Mouse (Mus musculus) ovary, adult 18-20 months (tissue): ENCODE measurements around the gene Plpp4.

Experiments
- DNase-seq: peaks from one replicate; pipeline ENCODE4 v3.0.0; 2022; ENCODE audit warnings: low spot score, mixed read lengths

Plpp4 gene

GRCm38 (mm10) chr7:129301622-129302021 is 44.8 kb downstream of the Plpp4 start:
- no peak for DNase-seq

- DNase-seq = no peak
Measured at GRCm38 (mm10) chr7:129303356-129303755, 46.5 kb downstream of the Plpp4 start.

GRCm38 (mm10) chr7:129307042-129307825 is 50.4 kb downstream of the Plpp4 start:
- DNase-seq = no peak

DNA sequence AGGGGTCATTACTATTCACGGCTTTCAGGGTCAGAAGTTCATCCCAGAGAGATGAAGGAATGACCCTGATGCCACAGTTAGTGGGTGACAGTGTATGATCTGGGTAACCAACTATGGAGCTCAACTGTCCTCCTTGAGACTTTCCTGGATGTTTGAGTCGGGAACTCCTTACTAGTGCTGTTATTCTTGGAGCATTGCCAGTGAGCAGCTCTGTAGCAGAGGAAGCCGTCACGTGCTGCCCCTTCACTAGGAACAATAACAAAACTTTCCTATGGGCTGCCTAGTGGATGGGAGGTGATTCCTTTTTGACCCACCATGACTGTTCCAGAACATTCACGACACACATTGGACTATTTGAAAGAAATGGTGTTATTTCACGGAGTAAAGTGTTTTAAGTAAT is 51.8 kb downstream of the Plpp4 start:
- DNase-seq = no peak

DNA sequence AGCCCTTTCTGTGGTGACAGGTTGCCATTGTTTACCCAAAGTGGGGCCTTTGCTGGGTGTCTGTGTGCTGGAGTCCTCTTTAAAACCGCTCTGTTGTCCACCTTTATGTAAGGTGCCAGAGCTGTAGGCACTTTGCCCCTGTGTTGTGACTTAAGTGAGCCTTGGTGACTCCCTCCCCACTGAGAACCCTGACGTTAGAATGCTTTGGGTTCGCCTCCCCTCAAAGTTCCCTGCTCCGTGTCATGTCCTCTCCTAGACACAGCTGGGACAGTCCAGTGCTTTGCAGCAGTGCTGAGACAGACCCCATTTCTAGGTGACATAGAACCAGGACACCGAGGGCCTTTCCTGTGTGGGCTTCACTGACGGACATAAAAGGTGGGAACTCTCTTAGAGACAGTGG is 55.7 kb downstream of the Plpp4 start:
- DNase-seq = no peak

DNA sequence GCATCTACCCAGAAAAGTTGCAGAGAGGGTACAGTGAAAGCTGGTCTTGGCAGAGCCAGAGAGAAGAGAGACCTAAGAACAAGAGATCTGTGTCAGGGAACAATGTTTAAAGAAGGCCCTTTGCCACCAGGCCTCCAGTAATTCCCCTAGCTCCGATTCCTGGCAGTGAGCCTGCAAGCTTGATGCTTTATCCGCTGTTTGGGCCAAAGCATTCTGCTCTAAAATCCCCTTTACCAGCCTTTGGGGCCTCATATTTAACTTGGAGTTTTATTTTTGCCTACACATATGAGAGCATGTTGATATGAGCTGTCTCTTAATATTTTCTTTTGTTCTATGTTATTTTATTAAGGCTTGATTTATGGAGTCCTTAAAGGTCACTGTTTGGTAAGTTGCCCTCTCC is 57.1 kb downstream of the Plpp4 start:
- DNase-seq = no peak

DNA sequence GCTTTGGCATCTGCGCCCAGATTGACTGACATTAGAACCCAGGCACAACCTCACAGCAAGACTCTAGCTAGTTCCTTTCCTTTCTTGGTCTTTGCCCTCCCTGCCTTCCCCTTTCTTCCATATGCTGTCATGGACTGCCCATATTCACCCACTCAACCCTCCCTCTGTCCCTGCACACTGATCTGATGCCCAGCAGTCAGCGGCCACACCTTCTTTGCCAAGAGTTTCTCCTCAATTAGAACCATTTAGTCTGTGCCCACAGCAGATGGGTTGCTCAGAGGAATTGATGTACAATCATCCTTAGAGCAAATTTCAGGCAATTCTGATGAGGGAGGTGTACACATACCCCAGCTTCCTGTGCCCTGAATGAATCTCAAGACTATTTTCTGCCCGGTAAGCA is 83.3 kb downstream of the Plpp4 start:
- DNase-seq = no peak

- DNase-seq = no peak
Measured at GRCm38 (mm10) chr7:129355561-129355960, 98.7 kb downstream of the Plpp4 start.

DNA sequence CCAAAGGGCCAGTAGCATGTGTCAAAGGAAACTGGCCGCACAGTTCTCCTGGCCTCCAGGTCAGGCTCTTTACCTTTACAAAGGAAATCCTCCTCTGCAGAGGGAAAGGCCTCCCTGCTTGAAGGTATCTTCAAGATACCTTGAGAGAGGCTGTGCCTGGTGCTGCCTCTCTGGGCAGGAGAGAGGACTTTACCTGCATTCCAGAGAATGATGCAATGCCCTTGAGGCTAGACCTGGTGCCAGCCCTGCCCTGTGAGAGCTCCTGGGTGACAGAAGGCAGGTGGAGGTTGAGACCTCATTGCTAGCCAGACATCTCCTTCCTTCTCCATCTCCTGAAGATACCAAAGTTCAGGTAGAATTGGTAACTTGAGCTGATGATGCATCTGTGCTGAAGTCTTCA is 118.5 kb downstream of the Plpp4 start:
- DNase-seq = no peak

GRCm38 (mm10) chr7:129385149-129385548 is 128.3 kb downstream of the Plpp4 start:
- no peak for DNase-seq

- no peak for DNase-seq
Measured at GRCm38 (mm10) chr7:129392835-129393489, 136.1 kb downstream of the Plpp4 start.

DNA sequence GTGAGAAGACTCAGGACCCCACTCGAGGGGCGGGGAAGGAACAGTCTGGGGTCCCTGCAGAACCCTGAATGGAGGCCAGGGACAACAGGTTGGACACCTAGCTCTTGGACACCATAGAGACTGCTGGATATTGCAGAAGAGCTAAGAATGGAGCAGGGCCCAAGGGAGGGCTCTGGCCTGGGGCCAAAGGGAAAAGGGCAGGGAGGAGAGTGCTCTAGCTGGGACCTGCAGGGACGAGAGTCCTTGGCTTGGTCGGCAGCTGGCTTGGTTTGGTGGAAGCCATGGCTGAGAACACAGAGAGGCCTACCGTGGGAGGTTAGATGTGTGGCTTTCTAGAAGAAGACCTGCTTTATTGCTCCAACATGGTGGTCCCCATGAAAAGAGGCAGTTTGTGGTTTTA is 139.7 kb downstream of the Plpp4 start:
- no peak for DNase-seq

- DNase-seq = no peak
Measured at GRCm38 (mm10) chr7:129399071-129399470, 142.2 kb downstream of the Plpp4 start.

DNA sequence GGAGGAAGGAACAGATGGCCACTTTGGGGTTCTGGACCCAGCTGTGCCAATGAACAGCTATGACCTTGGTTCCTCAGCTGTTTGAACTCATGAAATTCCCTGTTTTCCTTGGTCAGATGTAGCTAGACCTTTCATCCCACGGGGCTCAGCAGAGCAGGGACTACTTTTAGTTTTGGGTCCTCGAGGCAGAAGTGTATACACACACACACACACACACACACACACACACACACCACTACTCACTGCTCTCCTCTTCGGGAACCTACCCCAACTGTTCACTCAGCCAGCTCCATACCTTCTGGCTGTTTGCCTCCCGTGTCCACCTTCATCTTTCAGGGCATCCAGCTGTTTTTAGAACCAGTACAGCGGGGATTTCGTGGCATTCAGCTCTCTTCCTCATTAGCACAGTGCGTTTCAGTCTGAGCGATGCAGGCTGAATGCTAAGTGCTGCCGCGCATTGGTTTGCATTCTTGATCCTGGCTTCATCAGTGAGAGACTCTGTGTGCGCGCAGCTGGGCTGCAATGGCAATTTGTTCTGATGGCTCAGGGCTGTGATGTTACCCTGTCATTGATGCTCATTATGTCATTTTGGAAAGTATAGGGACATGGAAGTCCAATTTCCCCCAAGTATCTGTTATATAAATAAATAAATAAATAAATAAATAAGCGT is 146.0 kb downstream of the Plpp4 start:
- DNase-seq = no peak

GRCm38 (mm10) chr7:129406069-129406468 is 149.2 kb downstream of the Plpp4 start:
- no peak for DNase-seq

DNA sequence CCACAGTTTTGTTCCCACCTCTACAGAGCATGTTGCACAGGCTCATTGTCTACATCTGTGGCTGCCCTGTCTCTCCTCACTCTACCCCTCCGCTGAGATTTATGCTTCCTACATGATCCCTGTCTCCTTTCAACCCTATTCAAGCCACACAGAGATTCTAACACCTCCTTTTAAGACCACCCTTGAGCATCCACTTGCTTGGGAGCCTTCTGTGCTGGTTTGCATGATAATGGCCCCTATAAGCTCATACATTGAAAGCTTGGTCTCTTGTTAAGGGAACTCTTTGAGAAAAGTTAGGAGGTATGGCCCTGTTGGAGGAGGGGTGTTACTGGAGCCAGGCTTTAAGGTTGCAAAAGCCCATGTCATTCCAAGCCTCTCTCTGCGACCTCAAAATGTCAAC is 155.9 kb downstream of the Plpp4 start:
- DNase-seq = no peak

DNA sequence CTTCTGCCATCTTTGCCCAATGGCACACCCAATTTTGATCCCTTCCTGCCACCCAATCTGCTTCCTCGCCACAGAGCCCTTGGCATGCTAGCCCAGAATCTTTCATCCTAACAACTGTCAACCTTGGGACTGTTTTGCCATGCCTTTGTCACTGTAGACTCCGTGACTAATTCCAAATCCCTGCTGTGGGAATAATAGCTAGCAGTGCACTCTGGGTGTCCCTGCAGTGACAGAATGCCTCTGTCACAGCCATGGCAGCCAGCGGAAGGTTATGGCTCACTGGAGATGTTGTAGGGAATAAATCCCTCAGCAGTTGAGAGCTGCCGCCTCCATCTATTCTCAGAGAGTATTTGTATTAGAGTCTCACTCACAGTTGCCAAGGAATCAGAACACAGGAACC is 158.3 kb downstream of the Plpp4 start:
- DNase-seq = no peak

DNA sequence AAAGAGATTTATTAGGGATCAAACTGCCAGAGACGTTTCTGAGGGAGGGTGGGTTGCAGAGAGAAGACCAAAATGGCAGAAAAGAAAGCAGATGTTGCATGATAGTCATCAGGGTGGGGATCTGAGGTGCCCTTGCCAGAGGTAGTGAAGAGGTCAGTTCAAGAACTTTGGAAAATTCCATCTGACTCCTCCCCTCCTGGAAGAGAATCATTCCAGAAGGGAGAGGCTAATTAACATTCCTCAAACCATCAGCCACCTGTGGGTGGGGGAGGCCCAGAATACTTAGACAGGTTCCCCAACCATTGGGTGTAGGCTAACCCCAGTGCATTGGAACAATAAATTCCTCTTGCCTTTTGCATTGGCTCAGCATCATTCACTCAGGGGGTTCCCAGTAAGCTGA is 164.3 kb downstream of the Plpp4 start:
- no peak for DNase-seq

DNA sequence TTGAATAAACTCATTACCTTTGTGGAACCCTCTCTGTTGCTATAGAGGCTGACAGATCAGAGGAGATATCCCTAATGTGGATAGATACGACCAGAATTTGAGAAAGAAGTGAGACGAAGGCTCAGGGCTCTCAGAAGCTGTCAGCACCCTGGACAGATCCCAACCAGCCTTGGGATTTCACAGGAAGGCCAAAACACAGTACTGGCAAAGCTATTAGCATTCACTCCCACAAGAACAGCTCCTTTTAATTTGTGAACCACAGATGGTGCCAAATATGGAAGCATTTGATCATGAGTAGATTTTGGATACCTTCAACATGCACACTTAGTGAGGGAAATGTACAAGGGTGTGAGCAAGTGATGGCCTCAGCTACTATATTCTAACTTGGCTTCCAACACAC is 168.7 kb downstream of the Plpp4 start:
- DNase-seq = no peak

- DNase-seq = no peak
Measured at GRCm38 (mm10) chr7:129428794-129429193, 172.0 kb downstream of the Plpp4 start.

GRCm38 (mm10) chr7:129429903-129430302 is 173.1 kb downstream of the Plpp4 start:
- DNase-seq = no peak
